11 mouse cellular contexts compared by ENCODE assay signal in genomic region chr2:72054736-72055135, GRCm38 (mm10).
DNase-seq lines count a peak whose midpoint lies in the region; ATAC-seq and TF ChIP-seq lines count a peak whose summit lies in the region.
"Had no signal": no experiment of that assay in that cellular context is flagged by ENCODE, and none has a peak within 500 bp of the region (broad histone marks: within the 10 kb centered on the region; RNA-seq: fewer than 3 reads in every experiment).

No protein-coding gene starts in this region.

- peak; percentile 94 for DNase-seq in heart, adult 11 months
- DNase-seq in heart, postnatal 4 days = no peak
- no peak for DNase-seq in lung, postnatal 25 days (ENCODE audit: low spot score)
- DNase-seq in heart, postnatal 0 days (ENCODE audit: low spot score) = no peak
- peak; percentile 58 to 65 for DNase-seq in kidney, postnatal 36 days
- no peak for DNase-seq in cerebellum, postnatal 25 days
- DNase-seq: thymus, postnatal 14 days had no signal

- H3K36me3 ChIP-seq in lung, embryonic 16.5 days (ENCODE audit: control insufficient read depth, insufficient read depth, low read length) = no peaks in the 10 kb centered on the region
- H3K36me3 ChIP-seq in heart, postnatal 0 days (replicated peaks; ENCODE audit: control insufficient read depth, insufficient read depth, low read length) = no peaks in the 10 kb centered on the region
- no peaks in the 10 kb centered on the region for H3K36me3 ChIP-seq in intestine, embryonic 15.5 days
- H3K36me3 ChIP-seq: embryonic facial prominence, embryonic 15.5 days had no signal

- H3K27ac ChIP-seq in lung, embryonic 16.5 days (ENCODE audit: low read length) = peak overlapping the region; percentile 35; the same call in 1 of the 2 replicates
- H3K27ac ChIP-seq in heart, postnatal 0 days (ENCODE audit: low read depth) = peak overlapping the region; percentile 83
- no peak overlapping the region for H3K27ac ChIP-seq in intestine, embryonic 15.5 days
- H3K27ac ChIP-seq: macrophage had no signal

- TF ChIP-seq CTCF in heart, postnatal 0 days (IDR thresholded peaks at IDR 0.05; ENCODE audit: low read depth) = no peak

- H3K9ac ChIP-seq in lung, embryonic 16.5 days (ENCODE audit: low read length) = no peak overlapping the region
- H3K9ac ChIP-seq in heart, postnatal 0 days (replicated peaks; ENCODE audit: low read depth, low read length) = no peak overlapping the region
- no peak overlapping the region for H3K9ac ChIP-seq in intestine, embryonic 15.5 days
- H3K9ac ChIP-seq: embryonic facial prominence, embryonic 15.5 days had no signal

- no peaks in the 10 kb centered on the region for H3K27me3 ChIP-seq in lung, embryonic 16.5 days (ENCODE audit: control insufficient read depth, insufficient read depth, low read depth, low read length)
- no peaks in the 10 kb centered on the region for H3K27me3 ChIP-seq in heart, postnatal 0 days (ENCODE audit: control insufficient read depth, insufficient read depth, low read length)
- no peaks in the 10 kb centered on the region for H3K27me3 ChIP-seq in intestine, embryonic 15.5 days (replicated peaks)
- H3K27me3 ChIP-seq: embryonic facial prominence, embryonic 15.5 days had no signal

- no peak for ATAC-seq in lung, embryonic 16.5 days (ENCODE audit: low read depth)
- ATAC-seq in heart, postnatal 0 days (ENCODE audit: insufficient read depth, low read depth) = no peak
- ATAC-seq in intestine, embryonic 15.5 days = no peak

- TF ChIP-seq EP300 in heart, postnatal 0 days (IDR thresholded peaks at IDR 0.05; ENCODE audit: low read depth) = no peak

- WGBS in lung, embryonic 16.5 days = 51% methylated on average over 6 of the region's 6 CpGs
- 21% methylated on average over 6 of the region's 6 CpGs for WGBS in heart, postnatal 0 days
- WGBS in intestine, embryonic 15.5 days = 77% methylated on average over 6 of the region's 6 CpGs

- no peaks in the 10 kb centered on the region for H3K9me3 ChIP-seq in lung, embryonic 16.5 days (ENCODE audit: control insufficient read depth, low read length)
- H3K9me3 ChIP-seq in heart, postnatal 0 days (replicated peaks; ENCODE audit: control insufficient read depth, low read length) = no peaks in the 10 kb centered on the region
- no peaks in the 10 kb centered on the region for H3K9me3 ChIP-seq in intestine, embryonic 15.5 days
- H3K9me3 ChIP-seq: embryonic facial prominence, embryonic 15.5 days had no signal

- H3K4me2 ChIP-seq in lung, embryonic 16.5 days (ENCODE audit: low read depth, low read length) = peak overlapping the region; percentile 12
- H3K4me2 ChIP-seq in heart, postnatal 0 days (ENCODE audit: low read depth, low read length) = peak overlapping the region; percentile 81
- no peak overlapping the region for H3K4me2 ChIP-seq in intestine, embryonic 15.5 days (replicated peaks)
- H3K4me2 ChIP-seq: embryonic facial prominence, embryonic 15.5 days had no signal

- 0 out of 2 replicates have a peak overlapping the region, but pooled peaks have one; percentile 6 for H3K4me3 ChIP-seq in lung, embryonic 16.5 days (ENCODE audit: low read length)
- H3K4me3 ChIP-seq in heart, postnatal 0 days (ENCODE audit: low read depth, low read length) = peak overlapping the region; percentile 55
- H3K4me3 ChIP-seq in intestine, embryonic 15.5 days (replicated peaks) = no peak overlapping the region

- peaks cover 9% of the 10 kb centered on the region; the same call in 1 of the 2 replicates for H3K4me1 ChIP-seq in lung, embryonic 16.5 days (replicated peaks; ENCODE audit: control insufficient read depth, insufficient read depth, low read length)
- H3K4me1 ChIP-seq in heart, postnatal 0 days (ENCODE audit: control insufficient read depth, insufficient read depth) = peaks cover 17% of the 10 kb centered on the region
- H3K4me1 ChIP-seq in intestine, embryonic 15.5 days (replicated peaks) = peaks cover 4% of the 10 kb centered on the region

Comparison
In these comparisons a context has a peak if more than half of its experiments do, and no peak if none do; other contexts are left out.
1. DNase-seq: peak in heart, adult 11 months (single experiment) and kidney, postnatal 36 days (2 of 2); none in heart, postnatal 4 days (single experiment), lung, postnatal 25 days (single experiment), heart, postnatal 0 days (single experiment) and cerebellum, postnatal 25 days (0 of 2).